ENCODE assay signal across 8 mouse cellular contexts in genomic region chr7:44547725-44548124, GRCm38 (mm10). TPM values are rescaled to one million over a fixed set of nuclear protein-coding genes. Genes with fewer than 3 reads are reported as not detected.
DNase-seq lines count a peak whose midpoint lies in the region; ATAC-seq and TF ChIP-seq lines count a peak whose summit lies in the region.

No protein-coding gene starts in this region.

- H3K4me2 ChIP-seq in heart, embryonic 11.5 days = peak overlapping the region; percentile 91
- peak overlapping the region; percentile 75 for H3K4me2 ChIP-seq in heart, embryonic 16.5 days (ENCODE audit: low read depth, low read length)

- peak overlapping the region; percentile 76; the same call in 1 of the 2 replicates for H3K27ac ChIP-seq in heart, embryonic 11.5 days (ENCODE audit: low read depth, low read length)
- no peak overlapping the region for H3K27ac ChIP-seq in ES-E14 (ENCODE audit: insufficient read depth, low read depth, low read length, poor library complexity, severe bottlenecking)
- H3K27ac ChIP-seq in heart, embryonic 16.5 days (ENCODE audit: low read length) = peak overlapping the region; percentile 68
- peak overlapping the region; percentile 91 for H3K27ac ChIP-seq in midbrain, embryonic 10.5 days (replicated peaks)

- H3K4me1 ChIP-seq in heart, embryonic 11.5 days (ENCODE audit: control insufficient read depth, insufficient read depth, low read length) = peaks cover 7% of the 10 kb centered on the region
- H3K4me1 ChIP-seq in ES-E14 (ENCODE audit: control insufficient read depth in 2 of 2, insufficient read depth in 2 of 2, low read length in 2 of 2, poor library complexity in 1 of 2) = peaks cover 2 to 19% of the 10 kb centered on the region in 2 experiments; a peak in 1 of 4 replicates
- peaks cover 11% of the 10 kb centered on the region for H3K4me1 ChIP-seq in heart, embryonic 16.5 days (ENCODE audit: control insufficient read depth, insufficient read depth, low read length)
- H3K4me1 ChIP-seq in midbrain, embryonic 10.5 days = peaks cover 26% of the 10 kb centered on the region

- no peak for DNase-seq in heart, postnatal 14 days
- DNase-seq in ES-E14 (ENCODE audit: low read depth, low spot score) = no peak
- DNase-seq in midbrain, embryonic 10.5 days (ENCODE audit: low spot score) = no peak
- DNase-seq in layer of hippocampus, adult 9-11 months = no peak
- DNase-seq in left cerebral cortex, postnatal 36 days (ENCODE audit: low spot score in 2 of 2) = no peak

- peak overlapping the region; percentile 70 for H3K4me3 ChIP-seq in heart, embryonic 11.5 days (ENCODE audit: low read depth, low read length)
- H3K4me3 ChIP-seq in ES-E14 (ENCODE audit: insufficient read depth in 1 of 2, low read depth in 1 of 2, low read length in 2 of 2, poor library complexity in 1 of 2, severe bottlenecking in 1 of 2) = peak overlapping the region; percentile 83 to 89
- H3K4me3 ChIP-seq in heart, embryonic 16.5 days (ENCODE audit: low read length) = peak overlapping the region; percentile 69
- H3K4me3 ChIP-seq in midbrain, embryonic 10.5 days = peak overlapping the region; percentile 77

- in situ Hi-C loops in ES-E14 (cut with MboI; ENCODE audit: low sequenced_read_pairs in 2 of 2, unreplicated experiment in 2 of 2) = no loop called here

- intact Hi-C loops in heart, postnatal 14 days (cut with DNase I) = loop anchor here (1.0 kb wide), 1 partner anchor 22 kb away; no protein-coding TSS in a partner anchor
- intact Hi-C loops in left cerebral cortex, postnatal 36 days (cut with DNase I) = no loop called here

- peaks cover 13% of the 10 kb centered on the region for H3K36me3 ChIP-seq in heart, embryonic 11.5 days (ENCODE audit: control insufficient read depth, insufficient read depth, low read length)
- H3K36me3 ChIP-seq in ES-E14 (ENCODE audit: control insufficient read depth, insufficient read depth, low read length, poor library complexity, severe bottlenecking) = peaks cover 27% of the 10 kb centered on the region; the same call in 1 of the 2 replicates
- H3K36me3 ChIP-seq in heart, embryonic 16.5 days (ENCODE audit: control insufficient read depth, insufficient read depth) = peaks cover 28% of the 10 kb centered on the region
- peaks cover 62% of the 10 kb centered on the region for H3K36me3 ChIP-seq in midbrain, embryonic 10.5 days

- 0 out of 2 replicates have a peak, but pooled peaks cover 2% of the 10 kb centered on the region for H3K9me3 ChIP-seq in heart, embryonic 11.5 days (replicated peaks; ENCODE audit: control insufficient read depth, low read length)
- H3K9me3 ChIP-seq in ES-E14 (ENCODE audit: control insufficient read depth, insufficient read depth, low read depth, low read length) = no peaks in the 10 kb centered on the region
- H3K9me3 ChIP-seq in heart, embryonic 16.5 days (replicated peaks; ENCODE audit: control insufficient read depth, low read length) = peaks cover 3% of the 10 kb centered on the region; the same call in 1 of the 2 replicates
- peaks cover 9% of the 10 kb centered on the region; the same call in 1 of the 2 replicates for H3K9me3 ChIP-seq in midbrain, embryonic 10.5 days (replicated peaks)

- H3K9ac ChIP-seq in heart, embryonic 11.5 days (ENCODE audit: low read depth, low read length) = peak overlapping the region; percentile 74
- peak overlapping the region; percentile 92 for H3K9ac ChIP-seq in ES-E14 (ENCODE audit: insufficient read depth, low read depth, low read length, poor library complexity, severe bottlenecking)
- H3K9ac ChIP-seq in heart, embryonic 16.5 days (ENCODE audit: low read length) = peak overlapping the region; percentile 76

- H3K27me3 ChIP-seq in heart, embryonic 11.5 days (ENCODE audit: control insufficient read depth, insufficient read depth, low read length) = no peaks in the 10 kb centered on the region
- no peaks in the 10 kb centered on the region for H3K27me3 ChIP-seq in heart, embryonic 16.5 days (ENCODE audit: control insufficient read depth, insufficient read depth, low read length)
- H3K27me3 ChIP-seq in midbrain, embryonic 10.5 days (ENCODE audit: low read depth, poor library complexity, severe bottlenecking) = no peaks in the 10 kb centered on the region

- no peak for ATAC-seq in heart, embryonic 11.5 days (replicated peaks; ENCODE audit: insufficient number of reproducible peaks, low FRiP score, low TSS enrichment)
- no peak for ATAC-seq in heart, embryonic 16.5 days (replicated peaks; ENCODE audit: extremely low read depth, insufficient read depth, low FRiP score)
- ATAC-seq in megakaryocyte progenitor cell, adult 5-6 weeks (replicated peaks; ENCODE audit: poor library complexity) = no peak

- 25% methylated on average over 5 of the region's 5 CpGs for WGBS in heart, embryonic 11.5 days (ENCODE audit: insufficient replicate concordance)
- WGBS in heart, embryonic 16.5 days = 19% methylated on average over 5 of the region's 5 CpGs
- 39% methylated on average over 5 of the region's 5 CpGs for WGBS in midbrain, embryonic 10.5 days

TF ChIP-seq in ES-E14, 5 proteins besides CTCF, POLR2A, EP300 and RAD21:
- TF ChIP-seq HCFC1 (IDR thresholded peaks at IDR 0.05; ENCODE audit: borderline replicate concordance, insufficient read depth, low read length) (no peak), MAFK (IDR thresholded peaks at IDR 0.05; ENCODE audit: insufficient read depth, low read depth, low read length) (no peak), CHD2 (IDR thresholded peaks at IDR 0.05; ENCODE audit: low read depth, low read length) (no peak)
TF ChIP-seq in ES-E14: peak in this region for 0.

RNA-seq across cellular contexts. Expression of gene Pold1, which starts 0.9 kb away (rescaled TPM):
- polyA plus RNA-seq in heart, embryonic 11.5 days (2014; fragmentation: Nextera tagmentation; extraction: Ambion mirVana) = 40.1 and 43.1 TPM in 2 replicates
- total RNA-seq in heart, postnatal 14 days (2021) = 10 to 100 TPM; 14.5 to 16.0 TPM
- total RNA-seq in ES-E14 (2012; rRNA removed) = 108 and 156 TPM in 2 replicates
- 61.1 and 70.5 TPM in 2 replicates for polyA plus RNA-seq in heart, embryonic 16.5 days (2015; fragmentation: Nextera tagmentation; extraction: Ambion mirVana)
- polyA plus RNA-seq in midbrain, embryonic 10.5 days (2016; fragmentation: Nextera tagmentation; extraction: Ambion mirVana) = 168 and 179 TPM in 2 replicates
- total RNA-seq in megakaryocyte progenitor cell, adult 5-6 weeks (2015) = 51.4 and 70.3 TPM in 2 replicates
- total RNA-seq in megakaryocyte progenitor cell, adult 5-6 weeks (2017) = 64.4 and 77.2 TPM in 2 replicates
- total RNA-seq in left cerebral cortex, postnatal 36 days (2021) = 1 to 10 TPM; 7.5 to 7.6 TPM

RNA-seq across cellular contexts. Expression of gene Nr1h2, which starts 6.0 kb away (rescaled TPM):
- 48.5 and 53.4 TPM in 2 replicates for polyA plus RNA-seq in heart, embryonic 11.5 days (2014; fragmentation: Nextera tagmentation; extraction: Ambion mirVana)
- total RNA-seq in heart, postnatal 14 days (2021) = 10 to 100 TPM; 49.1 to 53.5 TPM
- 78.5 and 144 TPM in 2 replicates for total RNA-seq in ES-E14 (2012; rRNA removed)
- polyA plus RNA-seq in heart, embryonic 16.5 days (2015; fragmentation: Nextera tagmentation; extraction: Ambion mirVana) = 64.3 and 73.5 TPM in 2 replicates
- 82.8 and 84.2 TPM in 2 replicates for polyA plus RNA-seq in midbrain, embryonic 10.5 days (2016; fragmentation: Nextera tagmentation; extraction: Ambion mirVana)
- 39.4 and 43.7 TPM in 2 replicates for total RNA-seq in megakaryocyte progenitor cell, adult 5-6 weeks (2015)
- total RNA-seq in megakaryocyte progenitor cell, adult 5-6 weeks (2017) = 42.6 and 45.7 TPM in 2 replicates
- total RNA-seq in left cerebral cortex, postnatal 36 days (2021) = 10 to 100 TPM; 73.1 to 78.3 TPM

RNA-seq across cellular contexts. Expression of gene Spib, which starts 15.9 kb away (rescaled TPM):
- polyA plus RNA-seq in heart, embryonic 11.5 days (2014; fragmentation: Nextera tagmentation; extraction: Ambion mirVana) = not detected in 2 replicates
- 1 to 10 TPM in 1 of 2 experiments, under 1 TPM in 1; 0.65 to 1.1 TPM for total RNA-seq in heart, postnatal 14 days (2021)
- total RNA-seq in ES-E14 (2012; rRNA removed) = 0.67 and 0.90 TPM in 2 replicates
- polyA plus RNA-seq in heart, embryonic 16.5 days (2015; fragmentation: Nextera tagmentation; extraction: Ambion mirVana) = 4.0 and 5.9 TPM in 2 replicates
- polyA plus RNA-seq in midbrain, embryonic 10.5 days (2016; fragmentation: Nextera tagmentation; extraction: Ambion mirVana) = not detected in 2 replicates
- total RNA-seq in megakaryocyte progenitor cell, adult 5-6 weeks (2015) = 0.20 TPM in 1 of 2 replicates, not detected in the other
- 0.04 TPM in 1 of 2 replicates, not detected in the other for total RNA-seq in megakaryocyte progenitor cell, adult 5-6 weeks (2017)
- total RNA-seq in left cerebral cortex, postnatal 36 days (2021) = not detected

RNA-seq across cellular contexts. Expression of gene Mybpc2, which starts 23.3 kb away (rescaled TPM):
- polyA plus RNA-seq in heart, embryonic 11.5 days (2014; fragmentation: Nextera tagmentation; extraction: Ambion mirVana) = 0.37 and 0.47 TPM in 2 replicates
- 10 to 100 TPM; 10.5 to 16.8 TPM for total RNA-seq in heart, postnatal 14 days (2021)
- total RNA-seq in ES-E14 (2012; rRNA removed) = 0.80 and 1.6 TPM in 2 replicates
- polyA plus RNA-seq in heart, embryonic 16.5 days (2015; fragmentation: Nextera tagmentation; extraction: Ambion mirVana) = 4.5 and 4.6 TPM in 2 replicates
- polyA plus RNA-seq in midbrain, embryonic 10.5 days (2016; fragmentation: Nextera tagmentation; extraction: Ambion mirVana) = 0.05 and 0.20 TPM in 2 replicates
- not detected in 2 replicates for total RNA-seq in megakaryocyte progenitor cell, adult 5-6 weeks (2015)
- total RNA-seq in megakaryocyte progenitor cell, adult 5-6 weeks (2017) = not detected in 2 replicates
- under 1 TPM in 1 of 2 experiments, not detected in 1; 0.12 TPM for total RNA-seq in left cerebral cortex, postnatal 36 days (2021)

RNA-seq across cellular contexts. Expression of gene Napsa, which starts 24.5 kb away (rescaled TPM):
- 0.70 TPM in 1 of 2 replicates, not detected in the other for polyA plus RNA-seq in heart, embryonic 11.5 days (2014; fragmentation: Nextera tagmentation; extraction: Ambion mirVana)
- total RNA-seq in heart, postnatal 14 days (2021) = under 1 TPM; 0.46 to 0.60 TPM
- total RNA-seq in ES-E14 (2012; rRNA removed) = 13.7 and 52.5 TPM in 2 replicates
- 2.8 and 11.6 TPM in 2 replicates for polyA plus RNA-seq in heart, embryonic 16.5 days (2015; fragmentation: Nextera tagmentation; extraction: Ambion mirVana)
- 0.36 and 0.42 TPM in 2 replicates for polyA plus RNA-seq in midbrain, embryonic 10.5 days (2016; fragmentation: Nextera tagmentation; extraction: Ambion mirVana)
- total RNA-seq in megakaryocyte progenitor cell, adult 5-6 weeks (2015) = 219 and 232 TPM in 2 replicates
- 91.2 and 121 TPM in 2 replicates for total RNA-seq in megakaryocyte progenitor cell, adult 5-6 weeks (2017)
- total RNA-seq in left cerebral cortex, postnatal 36 days (2021) = not detected
